Mouse (Mus musculus): ENCODE data around the gene Wnt5a. TPM values are rescaled to one million over a fixed set of nuclear protein-coding genes. Genes with fewer than 3 reads are reported as not detected.
A peak's percentile ranks its signal among the peaks of the same experiment; 100 is the strongest.

The Wnt5a gene
- polyA plus RNA-seq, 1 experiment from 2014 or later = 9.8 TPM

DNA sequence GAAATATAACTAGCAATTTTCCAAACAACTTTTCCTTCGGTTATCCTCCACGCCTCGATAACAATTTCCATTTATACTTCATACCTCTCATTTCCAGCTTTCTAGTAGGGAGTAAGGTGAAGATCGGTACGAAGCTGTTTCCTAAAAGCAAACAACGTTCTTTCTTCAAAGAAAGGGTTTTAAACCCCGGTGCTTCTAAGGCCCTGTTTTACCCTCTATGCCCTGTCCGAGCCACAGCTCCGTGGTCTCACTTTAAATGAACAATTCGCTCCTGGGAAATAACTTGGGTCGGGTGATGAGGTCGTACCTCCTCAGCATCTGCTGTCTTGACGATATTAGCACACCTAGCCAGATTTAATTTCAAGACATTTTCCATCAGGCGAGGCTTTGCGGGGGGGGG is 2.5 kb downstream of the Wnt5a start:
- Histone ChIP-seq H3K4me3 (ENCODE audit: low read length) (peak overlapping the region; percentile 79), H3K9ac (ENCODE audit: low read length) (peak overlapping the region; percentile 83), H3K27ac (ENCODE audit: low read length) (peak overlapping the region; percentile 64), H3K9me3 (replicated peaks; ENCODE audit: control insufficient read depth, low read length) (no peaks in the 10 kb centered on the region), H3K4me1 (ENCODE audit: control insufficient read depth, insufficient read depth, low read length) (peaks cover 13% of the 10 kb centered on the region), H3K4me2 (ENCODE audit: low read depth, low read length) (peak overlapping the region; percentile 90), H3K27me3 (ENCODE audit: control insufficient read depth, insufficient read depth, low read length) (peaks cover 21% of the 10 kb centered on the region), H3K36me3 (ENCODE audit: control insufficient read depth, insufficient read depth) (no peaks in the 10 kb centered on the region)
- under 1% methylated on average over 15 of the region's 15 CpGs for WGBS
- ATAC-seq (replicated peaks; ENCODE audit: extremely low read depth, insufficient read depth, low FRiP score) = no peak

DNA sequence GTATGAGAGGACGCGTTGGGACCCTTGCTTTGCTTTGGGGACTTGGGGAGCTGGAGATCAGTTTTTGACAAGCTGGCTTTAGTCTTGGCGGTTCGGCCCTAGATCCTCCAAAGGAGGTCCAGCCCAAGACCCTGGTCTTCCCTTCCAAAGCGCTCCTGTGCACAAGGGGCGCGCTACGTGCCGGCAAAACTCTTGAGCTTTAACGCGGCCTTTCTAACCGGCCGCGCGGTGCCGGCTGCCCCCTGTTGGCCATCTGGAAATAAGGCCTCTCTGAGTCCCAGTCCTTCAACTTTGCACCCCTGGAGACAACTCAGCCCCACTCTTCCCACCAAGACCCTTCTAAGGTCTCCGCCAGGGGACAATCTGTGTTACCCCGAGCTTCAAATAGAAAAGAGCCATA is 2.9 kb downstream of the Wnt5a start:
- Histone ChIP-seq H3K4me1 (ENCODE audit: control insufficient read depth, insufficient read depth, low read length) (peaks cover 13% of the 10 kb centered on the region), H3K9ac (ENCODE audit: low read length) (peak overlapping the region; percentile 83), H3K27ac (ENCODE audit: low read length) (no peak overlapping the region), H3K27me3 (ENCODE audit: control insufficient read depth, insufficient read depth, low read length) (peaks cover 21% of the 10 kb centered on the region), H3K4me2 (ENCODE audit: low read depth, low read length) (peak overlapping the region; percentile 90), H3K36me3 (ENCODE audit: control insufficient read depth, insufficient read depth) (no peaks in the 10 kb centered on the region), H3K4me3 (ENCODE audit: low read length) (peak overlapping the region; percentile 79), H3K9me3 (replicated peaks; ENCODE audit: control insufficient read depth, low read length) (no peaks in the 10 kb centered on the region)
- ATAC-seq (replicated peaks; ENCODE audit: extremely low read depth, insufficient read depth, low FRiP score) = 0 out of 2 replicates have a peak, but pooled peaks have one; percentile 19
- WGBS = 1% methylated on average over 18 of the region's 18 CpGs

DNA sequence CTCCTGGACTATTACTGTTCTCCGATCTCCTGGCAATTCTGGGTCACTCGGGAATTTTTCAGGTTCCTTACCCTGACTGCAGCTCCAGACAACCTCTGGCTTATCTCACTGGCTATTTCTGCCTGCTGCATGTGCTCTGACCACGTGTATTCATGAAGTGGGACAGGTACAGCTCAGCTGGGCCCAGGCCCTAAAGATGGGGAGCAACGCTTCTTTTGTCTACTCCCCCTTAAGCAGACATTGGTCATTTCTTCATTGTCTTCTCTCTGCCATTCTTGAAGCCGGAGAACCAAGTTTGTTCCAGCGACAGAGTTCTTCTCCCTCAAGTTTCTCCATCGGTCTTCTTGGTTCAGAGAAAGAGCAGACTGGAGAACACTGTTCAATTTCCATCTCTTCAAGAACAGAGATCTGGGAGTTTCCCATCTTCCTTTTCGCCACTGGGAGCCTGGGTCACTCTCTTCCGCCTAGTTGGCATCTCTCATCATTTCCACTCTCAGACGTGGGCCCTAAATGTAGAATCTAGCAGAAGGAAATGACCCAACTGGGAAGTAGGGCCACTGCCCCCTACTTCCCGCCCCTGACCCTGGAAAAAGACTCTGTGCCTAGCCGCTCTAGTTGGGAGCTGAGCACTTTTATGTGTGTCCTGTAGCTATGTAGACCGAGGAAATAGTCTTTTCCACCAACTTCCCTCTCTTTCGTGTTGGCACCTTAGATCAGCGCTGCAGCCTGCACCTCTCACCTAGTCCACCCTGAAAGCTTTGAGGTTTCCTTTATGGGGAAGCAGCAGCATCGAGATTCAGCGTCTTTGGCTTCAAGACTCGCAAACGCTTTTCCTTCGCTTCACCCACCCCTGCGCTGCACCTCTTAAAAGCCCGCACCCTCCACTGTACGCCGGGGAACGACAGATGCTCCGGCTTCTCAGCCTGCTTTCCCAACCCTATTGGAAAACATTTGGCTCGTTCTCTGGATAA is 4.0 kb downstream of the Wnt5a start:
- peaks cover 18% of the 10 kb centered on the region for H3K27me3 ChIP-seq (ENCODE audit: control insufficient read depth, insufficient read depth, low read length)
- peak overlapping the region; percentile 90 for H3K4me2 ChIP-seq (ENCODE audit: low read depth, low read length)
- no peak for ATAC-seq (replicated peaks; ENCODE audit: extremely low read depth, insufficient read depth, low FRiP score)
- H3K4me1 ChIP-seq (ENCODE audit: control insufficient read depth, insufficient read depth, low read length) = peaks cover 13% of the 10 kb centered on the region
- 27% methylated on average over 27 of the region's 27 CpGs for WGBS
- H3K36me3 ChIP-seq (ENCODE audit: control insufficient read depth, insufficient read depth) = no peaks in the 10 kb centered on the region
- peak overlapping the region; percentile 69 for H3K9ac ChIP-seq (ENCODE audit: low read length)
- peak overlapping the region; percentile 57 for H3K4me3 ChIP-seq (ENCODE audit: low read length)
- H3K9me3 ChIP-seq (replicated peaks; ENCODE audit: control insufficient read depth, low read length) = no peaks in the 10 kb centered on the region
- no peak overlapping the region for H3K27ac ChIP-seq (ENCODE audit: low read length)

DNA sequence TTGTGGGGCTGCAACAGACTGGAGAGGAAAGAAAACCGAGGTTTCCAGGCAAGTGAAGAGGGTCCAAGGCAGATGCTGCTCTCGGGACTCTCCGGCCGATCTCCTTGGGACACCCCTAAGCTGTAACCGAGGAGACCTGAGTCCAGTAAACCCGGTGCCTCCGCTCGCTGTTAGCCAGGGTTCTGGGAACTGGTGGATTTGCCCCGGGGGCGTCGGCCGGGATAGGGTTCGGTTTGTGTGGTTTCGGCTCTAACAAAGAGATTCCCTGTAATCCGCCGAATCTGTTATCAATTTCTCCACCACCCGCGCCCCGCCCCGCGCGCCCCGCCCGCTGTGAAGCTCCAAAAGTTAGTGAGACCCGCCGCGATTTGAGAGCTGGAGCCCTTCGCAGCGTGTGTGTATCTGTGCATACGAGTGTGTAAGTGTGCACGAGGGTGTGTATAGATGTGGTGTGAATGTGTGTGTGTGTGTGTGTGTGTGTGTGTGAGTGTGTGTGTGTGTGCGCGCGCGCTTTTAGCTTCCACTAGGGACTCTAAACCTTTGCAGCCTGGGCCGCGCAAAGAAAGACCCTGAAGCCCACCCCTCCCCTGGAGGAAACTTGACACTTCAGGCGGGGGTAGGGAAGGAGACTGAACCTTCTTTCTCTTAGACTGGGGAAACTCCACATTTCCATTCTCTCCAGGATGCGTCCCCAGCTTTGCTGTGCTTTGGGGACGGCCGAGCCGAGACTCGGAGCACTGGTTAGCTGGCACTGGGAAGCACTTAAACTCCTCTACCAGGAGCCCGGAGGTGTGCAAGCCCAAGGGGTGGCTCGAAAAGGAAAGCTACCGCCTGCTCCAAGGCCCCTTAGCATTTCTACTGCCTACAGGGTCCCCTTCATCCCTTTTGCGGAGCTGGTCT is 5.1 kb downstream of the Wnt5a start:
- Histone ChIP-seq H3K36me3 (ENCODE audit: control insufficient read depth, insufficient read depth) (no peaks in the 10 kb centered on the region), H3K27ac (ENCODE audit: low read length) (no peak overlapping the region), H3K4me2 (ENCODE audit: low read depth, low read length) (peak overlapping the region; percentile 90), H3K4me3 (ENCODE audit: low read length) (peak overlapping the region; percentile 57), H3K9me3 (replicated peaks; ENCODE audit: control insufficient read depth, low read length) (no peaks in the 10 kb centered on the region), H3K4me1 (ENCODE audit: control insufficient read depth, insufficient read depth, low read length) (peaks cover 13% of the 10 kb centered on the region), H3K27me3 (ENCODE audit: control insufficient read depth, insufficient read depth, low read length) (peaks cover 18% of the 10 kb centered on the region), H3K9ac (ENCODE audit: low read length) (peak overlapping the region; percentile 69)
- no peak for ATAC-seq (replicated peaks; ENCODE audit: extremely low read depth, insufficient read depth, low FRiP score)
- 1% methylated on average over 47 of the region's 47 CpGs for WGBS

DNA sequence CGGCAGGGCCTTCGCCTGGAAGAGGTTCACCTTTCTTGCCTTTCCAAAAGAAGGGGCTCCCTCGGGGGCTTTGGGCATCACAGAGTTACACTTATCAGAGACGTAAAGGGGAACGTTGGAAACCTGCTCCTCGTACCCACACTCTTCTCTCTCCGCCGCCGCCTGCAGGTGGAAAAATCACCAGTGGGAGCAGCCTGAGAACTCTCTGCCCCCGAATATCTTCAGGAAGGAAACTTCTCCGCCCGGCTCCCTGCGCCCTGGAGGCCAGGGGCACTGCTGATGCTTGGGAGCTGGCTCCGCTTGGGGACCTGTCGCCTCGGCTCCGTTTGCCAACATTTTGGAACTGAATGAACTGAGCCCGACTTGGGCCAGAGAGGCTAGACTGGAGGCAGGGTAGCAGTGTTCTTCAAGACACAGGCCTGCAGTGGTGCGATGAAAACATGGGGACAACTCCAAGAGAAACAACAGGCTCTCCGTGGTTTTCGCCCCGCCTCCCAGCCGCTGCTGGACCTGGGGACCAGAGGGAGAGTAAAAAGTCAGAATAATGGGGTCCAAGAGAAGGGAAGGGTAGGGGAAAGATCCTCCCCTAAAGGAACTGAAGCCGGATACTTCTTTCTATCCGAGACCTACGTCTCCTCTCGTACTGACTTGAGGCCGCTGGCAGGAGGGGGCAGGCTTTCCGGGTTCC is 5.9 kb downstream of the Wnt5a start:
- Histone ChIP-seq H3K36me3 (ENCODE audit: control insufficient read depth, insufficient read depth) (no peaks in the 10 kb centered on the region), H3K4me2 (ENCODE audit: low read depth, low read length) (peak overlapping the region; percentile 90), H3K27me3 (ENCODE audit: control insufficient read depth, insufficient read depth, low read length) (peaks cover 20% of the 10 kb centered on the region), H3K9ac (ENCODE audit: low read length) (peak overlapping the region; percentile 69), H3K27ac (ENCODE audit: low read length) (no peak overlapping the region), H3K9me3 (replicated peaks; ENCODE audit: control insufficient read depth, low read length) (no peaks in the 10 kb centered on the region), H3K4me1 (ENCODE audit: control insufficient read depth, insufficient read depth, low read length) (peaks cover 13% of the 10 kb centered on the region), H3K4me3 (ENCODE audit: low read length) (peak overlapping the region; percentile 57)
- WGBS = 5% methylated on average over 29 of the region's 29 CpGs
- no peak for ATAC-seq (replicated peaks; ENCODE audit: extremely low read depth, insufficient read depth, low FRiP score)

DNA sequence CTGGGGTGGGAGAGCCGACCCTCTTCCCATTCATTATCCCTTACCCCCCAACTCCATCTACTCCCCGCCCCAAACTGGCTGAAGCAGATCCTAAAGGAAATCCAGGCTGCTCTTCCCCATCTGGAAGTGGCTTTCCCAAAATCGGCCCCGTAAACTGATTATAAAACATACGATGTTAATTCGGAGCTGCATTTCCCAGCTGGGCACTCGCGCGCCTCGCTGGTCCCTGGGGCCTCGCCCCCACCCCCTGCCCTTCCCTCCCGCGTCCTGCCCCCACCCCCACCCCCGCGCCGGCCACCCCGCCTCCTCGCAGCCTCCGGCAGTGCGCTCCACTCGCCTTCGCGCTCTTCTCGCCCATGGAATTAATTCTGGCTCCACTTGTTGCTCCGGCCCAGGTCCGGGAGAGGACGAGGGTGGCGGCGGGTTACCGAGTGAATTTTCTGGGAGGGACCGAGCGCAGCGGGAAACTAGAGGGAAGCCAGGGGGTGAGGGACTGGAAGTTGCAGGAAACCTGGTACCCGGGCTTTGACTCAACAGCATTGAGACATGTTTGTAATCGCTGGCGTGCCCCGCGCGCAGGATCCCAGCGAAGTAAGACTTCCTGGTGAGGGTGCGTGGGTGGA is 6.6 kb downstream of the Wnt5a start:
- H3K4me2 ChIP-seq (ENCODE audit: low read depth, low read length) = peak overlapping the region; percentile 90
- H3K9ac ChIP-seq (ENCODE audit: low read length) = peak overlapping the region; percentile 69
- peak overlapping the region; percentile 57 for H3K4me3 ChIP-seq (ENCODE audit: low read length)
- peaks cover 13% of the 10 kb centered on the region for H3K4me1 ChIP-seq (ENCODE audit: control insufficient read depth, insufficient read depth, low read length)
- peaks cover 20% of the 10 kb centered on the region for H3K27me3 ChIP-seq (ENCODE audit: control insufficient read depth, insufficient read depth, low read length)
- no peak overlapping the region for H3K27ac ChIP-seq (ENCODE audit: low read length)
- WGBS = 2% methylated on average over 37 of the region's 41 CpGs
- no peak for ATAC-seq (replicated peaks; ENCODE audit: extremely low read depth, insufficient read depth, low FRiP score)
- H3K9me3 ChIP-seq (replicated peaks; ENCODE audit: control insufficient read depth, low read length) = no peaks in the 10 kb centered on the region
- H3K36me3 ChIP-seq (ENCODE audit: control insufficient read depth, insufficient read depth) = no peaks in the 10 kb centered on the region

DNA sequence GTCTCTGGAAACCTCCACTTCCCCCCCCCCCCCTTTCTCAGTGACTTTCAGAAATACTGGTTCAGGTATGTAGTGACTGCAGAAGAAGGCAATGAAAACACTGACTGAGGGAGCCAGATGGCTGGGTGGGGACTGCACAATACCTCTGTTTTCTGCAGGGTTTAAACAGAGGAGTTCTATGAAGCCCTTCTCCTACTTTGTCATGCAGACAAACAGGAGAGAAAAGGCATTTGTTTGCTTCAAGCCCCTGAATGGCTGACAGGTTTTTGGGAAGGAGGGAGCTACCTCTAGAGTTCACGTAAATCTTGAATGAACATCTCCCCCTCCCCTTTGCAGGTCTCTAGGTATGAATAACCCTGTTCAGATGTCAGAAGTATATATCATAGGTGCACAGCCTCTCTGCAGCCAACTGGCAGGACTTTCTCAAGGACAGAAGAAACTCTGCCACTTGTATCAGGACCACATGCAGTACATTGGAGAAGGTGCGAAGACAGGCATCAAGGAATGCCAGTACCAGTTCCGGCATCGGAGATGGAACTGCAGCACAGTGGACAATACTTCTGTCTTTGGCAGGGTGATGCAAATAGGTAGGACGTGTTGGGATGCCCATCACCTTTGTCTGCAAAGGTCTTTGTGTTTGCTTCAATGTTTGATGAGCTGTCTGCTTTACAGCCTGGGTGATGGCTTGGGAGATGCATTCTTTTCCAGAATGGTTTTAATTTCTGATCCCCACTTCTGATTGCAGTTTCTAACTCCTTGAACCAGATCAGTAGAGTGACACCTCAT is 8.4 kb downstream of the Wnt5a start:
- no peak overlapping the region for H3K9ac ChIP-seq (ENCODE audit: low read length)
- no peak overlapping the region for H3K4me3 ChIP-seq (ENCODE audit: low read length)
- no peak overlapping the region for H3K27ac ChIP-seq (ENCODE audit: low read length)
- no peak overlapping the region for H3K4me2 ChIP-seq (ENCODE audit: low read depth, low read length)
- H3K36me3 ChIP-seq (ENCODE audit: control insufficient read depth, insufficient read depth) = no peaks in the 10 kb centered on the region
- WGBS = 91% methylated on average over 5 of the region's 5 CpGs
- H3K27me3 ChIP-seq (ENCODE audit: control insufficient read depth, insufficient read depth, low read length) = peaks cover 18% of the 10 kb centered on the region
- no peaks in the 10 kb centered on the region for H3K9me3 ChIP-seq (replicated peaks; ENCODE audit: control insufficient read depth, low read length)
- no peak for ATAC-seq (replicated peaks; ENCODE audit: extremely low read depth, insufficient read depth, low FRiP score)
- H3K4me1 ChIP-seq (ENCODE audit: control insufficient read depth, insufficient read depth, low read length) = peaks cover 13% of the 10 kb centered on the region

DNA sequence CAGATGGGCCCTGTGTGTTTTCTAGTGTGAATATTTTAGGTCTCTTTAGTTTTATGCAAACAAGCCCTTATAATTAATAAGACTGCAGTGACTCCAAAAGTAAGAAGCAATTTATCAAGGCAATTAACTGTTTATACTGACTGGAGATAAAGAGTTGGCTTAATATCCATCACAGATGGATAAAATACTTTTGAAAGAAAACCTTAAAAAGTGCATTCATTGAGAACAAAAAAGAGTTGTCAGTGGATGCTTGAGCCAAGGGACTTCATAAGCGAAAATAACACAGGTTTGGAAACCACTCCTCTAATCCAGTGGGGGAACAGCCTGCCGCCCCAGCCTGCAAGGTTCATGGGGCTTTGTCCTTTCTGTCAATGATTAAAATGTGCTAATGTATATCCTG is 9.6 kb downstream of the Wnt5a start:
- Histone ChIP-seq H3K27ac (ENCODE audit: low read length) (no peak overlapping the region), H3K4me1 (ENCODE audit: control insufficient read depth, insufficient read depth, low read length) (peaks cover 4% of the 10 kb centered on the region; the same call in 1 of the 2 replicates), H3K36me3 (ENCODE audit: control insufficient read depth, insufficient read depth) (0 out of 2 replicates have a peak, but pooled peaks cover under 1% of the 10 kb centered on the region), H3K27me3 (ENCODE audit: control insufficient read depth, insufficient read depth, low read length) (peaks cover 9% of the 10 kb centered on the region), H3K4me2 (ENCODE audit: low read depth, low read length) (no peak overlapping the region), H3K9me3 (replicated peaks; ENCODE audit: control insufficient read depth, low read length) (no peaks in the 10 kb centered on the region), H3K9ac (ENCODE audit: low read length) (no peak overlapping the region), H3K4me3 (ENCODE audit: low read length) (no peak overlapping the region)
- WGBS = 72% methylated on average over 2 of the region's 2 CpGs
- ATAC-seq (replicated peaks; ENCODE audit: extremely low read depth, insufficient read depth, low FRiP score) = no peak
